Mouse (Mus musculus) cortical plate, adult 2 months (tissue): ENCODE results near the gene Lingo4. TPM values are rescaled to one million over a fixed set of nuclear protein-coding genes. Genes with fewer than 3 reads are reported as not detected.
A peak's percentile ranks its signal among the peaks of the same experiment; 100 is the strongest.

ENCODE experiments used
- H3K27ac ChIP-seq: fragments of 200-500 bp; 2 replicates; pipeline ENCODE4 v1.5.1; 2012; ENCODE audit warnings: low read length, control low read depth, inconsistent platforms; ENCODE audit not compliant: insufficient read depth
- H3K4me1 ChIP-seq: fragments of 200-500 bp; 2 replicates; pipeline ENCODE4 v1.6.1; 2011; ENCODE audit warnings: low read length; ENCODE audit not compliant: control insufficient read depth, insufficient read depth
- H3K4me3 ChIP-seq: fragments of 200-500 bp; 2 replicates; pipeline ENCODE4 v1.5.1; 2011; ENCODE audit warnings: mild to moderate bottlenecking, low read length, control low read depth; ENCODE audit not compliant: insufficient read depth
- CTCF ChIP-seq: fragments of 200-500 bp; IDR thresholded peaks from 2 replicates; pipeline ENCODE4 v1.5.1; 2011; ENCODE audit warnings: mild to moderate bottlenecking, control low read depth, low read length; ENCODE audit not compliant: insufficient read depth; ENCODE audit errors: extremely low read depth
- POLR2A ChIP-seq: fragments of 200-500 bp; IDR thresholded peaks from 2 replicates; pipeline ENCODE4 v1.6.1; 2011; ENCODE audit warnings: mild to moderate bottlenecking, low read length, control low read depth; ENCODE audit not compliant: insufficient read depth; ENCODE audit errors: extremely low read depth
- polyA plus RNA-seq: library from polyadenylated mRNA; depleted of rRNA; stranded (reverse); fragments of >200 nt; gene quantifications from 2 replicates; pipeline ENCODE4 v1.2.3, GENCODE M21; 2012; rRNA removed

The Lingo4 gene
- 0.46 and 0.51 TPM in 2 replicates for polyA plus RNA-seq

DNA sequence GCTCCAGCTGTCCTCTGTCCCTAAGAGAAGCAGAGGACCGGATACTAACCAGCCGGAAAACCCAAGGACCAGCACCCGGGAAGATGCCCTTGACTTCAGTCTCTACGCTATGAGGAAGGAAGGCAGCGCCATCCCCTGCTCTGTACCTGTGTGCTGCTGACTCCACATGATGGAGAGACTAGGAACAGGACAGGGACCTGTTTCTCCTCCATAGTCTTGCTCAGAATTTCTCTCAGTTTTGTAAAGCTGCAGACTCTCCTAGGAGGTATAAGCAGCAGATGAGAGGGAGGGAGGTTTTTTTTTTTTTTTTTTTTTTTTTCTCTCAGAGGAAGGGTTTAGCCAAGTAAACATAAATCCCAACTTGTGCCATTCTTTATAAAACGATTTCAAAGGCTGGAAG is at the start of gene Lingo4:
Gene Lingo4, plus strand, starts transcription at position 301 of the 400 bp plus-strand sequence.
- no peak within 1 kb of the TSS for H3K27ac ChIP-seq
- peak within 1 kb of the TSS; percentile 10; the same call in 1 of the 2 replicates for H3K4me3 ChIP-seq
- H3K4me1 ChIP-seq = peaks cover 2% of the 10 kb centered on the region; the same call in 1 of the 2 replicates
- TF ChIP-seq CTCF (no peak), POLR2A (no peak)

DNA sequence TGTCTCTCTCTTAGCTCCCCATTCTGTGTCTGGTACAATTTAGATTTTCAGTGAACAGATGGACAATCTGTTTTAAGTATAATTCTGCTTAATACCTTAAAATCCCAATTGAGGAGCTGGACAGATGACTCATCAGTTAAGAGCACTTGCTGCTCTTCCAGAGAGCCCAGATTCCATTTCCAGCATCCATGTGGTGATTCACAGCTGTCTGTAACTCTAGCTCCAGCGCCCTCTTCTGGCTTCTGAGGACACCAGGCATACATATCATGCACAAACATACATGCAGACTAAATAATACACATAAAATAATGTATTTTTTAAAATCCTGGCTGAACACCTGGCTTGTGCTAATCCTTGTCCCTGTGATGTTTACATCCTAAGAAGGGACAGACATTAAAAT is 37.5 kb upstream of the Lingo4 start:
- Histone ChIP-seq H3K4me1 (no peaks in the 10 kb centered on the region), H3K4me3 (no peak overlapping the region), H3K27ac (no peak overlapping the region)

DNA sequence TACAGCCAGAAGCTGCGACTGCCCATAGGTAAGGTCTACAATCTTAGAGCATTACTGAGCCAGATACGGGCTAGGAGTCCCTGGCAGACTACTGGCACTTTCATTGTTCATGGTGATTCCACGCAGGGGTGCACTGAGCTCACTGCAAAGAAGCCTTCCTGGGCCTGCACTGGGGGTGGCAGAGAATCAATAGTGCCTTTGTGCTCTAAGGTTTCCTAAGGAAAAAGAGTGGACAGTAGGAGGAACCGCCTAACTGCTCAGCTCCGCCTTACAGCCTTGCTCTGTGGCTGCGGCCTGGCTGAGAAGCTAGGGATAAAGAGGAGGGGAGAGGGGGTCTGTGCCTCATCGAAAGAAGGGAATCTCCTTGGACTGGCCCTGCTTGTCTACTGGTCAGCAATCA is 36.2 kb upstream of the Lingo4 start, which contains the start of gene C2cd4d:
Gene C2cd4d, plus strand, starts transcription at position 301 of the 400 bp plus-strand sequence.
- no peak within 1 kb of the TSS for H3K27ac ChIP-seq
- H3K4me1 ChIP-seq = no peaks in the 10 kb centered on the region
- TF ChIP-seq POLR2A (no peak), CTCF (no peak)
- peak within 1 kb of the TSS; percentile 36; the same call in 1 of the 2 replicates for H3K4me3 ChIP-seq

More for the DNA sequence above, 37.5 kb upstream of the Lingo4 start:
- no peak for TF ChIP-seq POLR2A
- TF ChIP-seq CTCF = peak; percentile 36; the same call in 1 of the 2 replicates

DNA sequence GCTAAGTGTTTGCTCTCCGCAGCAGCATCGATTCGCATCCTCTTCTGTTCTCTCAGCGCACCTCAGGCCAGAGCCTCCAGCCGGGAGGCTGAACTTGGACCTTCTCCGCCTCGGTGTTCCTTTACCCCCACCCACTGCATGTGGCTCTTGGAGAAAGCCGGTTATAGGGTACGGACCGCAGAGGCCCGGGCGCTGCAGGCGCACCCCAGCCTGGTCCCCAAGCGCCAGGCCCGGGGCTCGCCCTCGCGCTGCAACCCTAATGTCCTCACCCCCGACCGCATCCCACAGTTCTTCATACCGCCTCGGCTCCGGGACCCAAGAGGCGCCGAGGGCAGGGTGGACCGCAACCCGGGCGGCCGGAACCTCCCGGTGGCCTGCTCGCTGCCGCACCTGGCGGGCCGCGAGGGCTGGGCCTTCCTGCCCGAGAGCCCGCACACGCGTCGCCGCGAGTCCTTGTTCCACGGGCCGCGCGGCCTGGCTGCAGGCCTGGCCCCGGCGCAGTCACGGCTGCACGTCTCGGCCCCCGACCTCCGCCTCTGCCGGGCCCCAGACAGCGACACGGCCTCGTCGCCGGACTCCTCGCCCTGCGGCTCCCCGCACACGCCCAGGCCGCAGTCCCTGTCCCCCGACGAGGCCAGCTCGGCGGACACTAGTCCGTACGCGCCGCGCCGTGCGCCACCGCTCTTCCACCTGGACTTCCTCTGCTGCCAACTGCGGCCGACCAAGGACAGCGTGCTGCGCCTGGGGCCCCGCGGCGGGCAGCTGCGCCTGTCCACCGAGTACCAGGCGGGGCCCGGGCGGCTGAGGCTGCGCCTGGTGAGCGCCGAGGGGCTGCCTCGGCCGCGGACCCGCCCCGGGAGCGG is 34.8 kb upstream of the Lingo4 start:
- no peak for TF ChIP-seq CTCF
- TF ChIP-seq POLR2A = no peak
- H3K4me1 ChIP-seq = no peaks in the 10 kb centered on the region
- no peak overlapping the region for H3K27ac ChIP-seq
- H3K4me3 ChIP-seq = peak overlapping the region; percentile 36

DNA sequence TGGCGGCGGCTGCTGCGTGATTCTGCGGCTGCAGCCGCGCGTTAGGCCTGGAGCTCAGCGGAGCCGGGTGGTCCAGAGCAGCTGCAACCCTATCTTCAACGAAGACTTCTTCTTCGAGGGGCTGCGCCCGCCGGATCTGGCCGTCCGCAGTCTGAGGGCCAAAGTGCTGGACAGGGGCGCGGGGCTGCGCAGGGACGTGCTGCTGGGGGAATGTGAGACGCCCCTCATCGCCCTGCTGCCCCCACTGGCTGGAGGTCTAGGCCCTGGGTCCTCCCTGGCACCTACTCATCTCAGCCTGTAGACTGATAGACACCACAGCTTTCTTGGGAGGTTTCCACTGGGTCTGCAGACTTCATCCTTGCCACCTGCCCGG is 34.2 kb upstream of the Lingo4 start:
- no peak overlapping the region for H3K27ac ChIP-seq

DNA sequence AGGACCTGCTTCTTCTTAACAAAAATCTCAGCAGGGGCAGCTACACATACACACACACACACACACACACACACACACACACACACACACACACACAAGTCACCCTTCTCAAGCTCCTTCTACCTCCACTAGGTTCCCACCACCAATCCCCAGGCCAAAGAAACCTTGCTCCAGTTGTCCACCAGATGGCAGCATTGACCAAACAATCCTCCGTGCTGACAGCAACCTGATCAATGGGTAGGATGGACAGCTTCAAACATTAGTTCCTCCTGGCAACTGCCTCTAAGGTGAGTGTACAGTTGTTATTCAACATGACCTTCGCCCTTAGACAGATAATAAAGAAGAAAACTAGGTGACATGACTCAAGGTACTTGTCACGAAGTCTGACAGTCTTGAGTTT is 31.6 kb upstream of the Lingo4 start:
- no peaks in the 10 kb centered on the region for H3K4me1 ChIP-seq

More for the DNA sequence above, 34.2 kb upstream of the Lingo4 start:
- TF ChIP-seq CTCF (no peak), POLR2A (no peak)
- H3K4me3 ChIP-seq = peak overlapping the region; percentile 36; the same call in 1 of the 2 replicates
- no peaks in the 10 kb centered on the region for H3K4me1 ChIP-seq

DNA sequence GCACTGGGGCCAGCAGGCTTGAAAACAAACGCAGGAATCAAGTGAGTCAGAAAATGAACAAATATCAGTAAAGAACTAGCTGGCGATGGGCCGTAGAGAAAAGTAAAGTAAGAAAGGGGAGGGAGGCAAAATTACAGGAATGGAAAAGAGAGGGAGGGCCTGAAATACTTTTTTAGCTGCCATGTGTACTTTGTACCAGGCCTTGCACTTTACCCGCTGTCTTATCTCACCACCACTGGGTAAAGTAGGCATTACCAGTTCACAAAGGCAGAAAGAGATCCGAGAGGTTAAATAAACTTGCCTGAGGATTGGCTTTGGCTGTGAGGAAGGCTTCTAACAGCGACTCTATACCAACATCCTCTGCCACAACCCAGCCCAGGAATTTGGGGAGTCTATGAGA is 30.8 kb upstream of the Lingo4 start:
- Histone ChIP-seq H3K4me3 (no peak overlapping the region), H3K4me1 (no peaks in the 10 kb centered on the region)
- TF ChIP-seq CTCF (no peak), POLR2A (no peak)

More for the DNA sequence above, 31.6 kb upstream of the Lingo4 start:
- no peak overlapping the region for H3K4me3 ChIP-seq
- H3K27ac ChIP-seq = no peak overlapping the region
- TF ChIP-seq POLR2A = no peak
- peak; percentile 98 for TF ChIP-seq CTCF

DNA sequence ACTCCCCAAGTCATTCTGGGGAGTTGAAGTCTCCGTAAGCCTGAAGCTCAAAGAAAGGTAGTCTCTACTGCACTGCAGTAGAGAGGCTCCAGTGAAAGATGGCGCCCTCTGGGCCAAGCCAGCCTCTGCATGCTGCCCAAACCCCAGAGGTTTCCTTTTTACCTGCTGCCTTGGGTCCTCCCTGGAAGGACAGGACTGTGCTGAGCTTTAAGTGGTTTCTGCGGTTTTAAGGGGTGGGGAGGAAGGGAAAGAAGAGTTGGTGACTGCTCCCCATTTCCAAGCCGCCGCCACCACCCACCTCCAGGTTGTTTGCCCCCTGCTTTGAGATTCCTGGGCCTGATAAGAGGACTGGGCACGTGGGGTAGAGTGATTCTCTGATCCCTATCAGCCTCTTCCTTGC is 29.7 kb upstream of the Lingo4 start:
- no peak for TF ChIP-seq CTCF
- no peak for TF ChIP-seq POLR2A
- H3K4me3 ChIP-seq = no peak overlapping the region
- no peak overlapping the region for H3K27ac ChIP-seq
- 0 out of 2 replicates have a peak, but pooled peaks cover 1% of the 10 kb centered on the region for H3K4me1 ChIP-seq

More for the DNA sequence above, 30.8 kb upstream of the Lingo4 start:
- no peak overlapping the region for H3K27ac ChIP-seq

DNA sequence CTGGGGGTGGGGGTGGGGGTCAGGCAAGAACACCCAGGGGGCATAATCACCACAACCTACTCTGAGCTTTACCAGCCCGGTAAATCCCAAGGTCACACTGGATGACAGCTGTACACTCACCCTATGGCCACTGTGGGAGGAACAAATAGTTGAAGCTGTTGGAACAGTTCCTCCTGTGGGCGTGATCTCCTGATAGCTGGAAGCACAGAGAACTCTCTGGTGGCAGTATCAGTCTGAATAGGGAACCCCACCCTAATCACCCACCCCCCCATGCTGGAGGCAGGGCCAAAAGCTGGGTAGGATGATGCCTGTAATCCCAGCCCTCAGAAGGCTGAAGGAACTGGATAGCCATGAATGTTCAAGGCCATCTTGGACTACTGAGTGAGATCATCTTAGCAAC is 28.6 kb upstream of the Lingo4 start:
- Histone ChIP-seq H3K4me3 (no peak overlapping the region), H3K4me1 (0 out of 2 replicates have a peak, but pooled peaks cover 1% of the 10 kb centered on the region), H3K27ac (no peak overlapping the region)
- TF ChIP-seq POLR2A (no peak), CTCF (no peak)
